22 mouse cellular contexts compared by ENCODE assay signal in the genomic region with DNA sequence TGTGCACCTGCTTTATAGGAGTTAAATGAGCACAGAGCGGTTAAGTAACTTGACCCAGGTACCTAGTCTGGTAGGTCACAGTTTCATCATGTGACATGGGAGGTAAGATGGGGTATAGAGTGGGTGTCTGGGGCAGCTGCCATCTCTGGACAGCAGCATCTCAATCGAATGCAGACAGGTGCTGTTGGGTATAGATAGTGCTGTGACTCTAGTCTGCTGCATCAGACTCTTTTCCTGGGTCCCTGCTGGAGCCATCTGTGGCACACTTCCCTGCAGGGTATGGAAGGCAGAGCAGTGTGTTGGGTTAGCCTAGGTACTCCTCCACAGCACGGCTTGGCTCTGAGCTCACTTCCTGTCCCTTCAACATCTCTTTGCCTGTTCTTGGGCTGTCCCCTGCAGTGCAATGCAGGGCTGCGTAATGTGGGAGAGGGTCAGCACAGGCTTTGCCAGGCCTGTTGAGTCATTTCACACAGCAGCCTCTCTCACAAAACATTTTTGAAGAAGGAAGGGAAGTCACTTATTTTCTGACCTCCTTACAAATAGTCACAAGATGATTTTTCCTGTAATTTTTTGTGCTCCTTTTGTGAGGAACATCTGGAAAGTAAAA. TPM values are rescaled to one million over a fixed set of nuclear protein-coding genes. Genes with fewer than 3 reads are reported as not detected.
DNase-seq lines count a peak whose midpoint lies in the region; ATAC-seq lines count a peak whose summit lies in the region.
"Had no signal": no experiment of that assay in that cellular context is flagged by ENCODE, and none has a peak within 500 bp of the region (broad histone marks: within the 10 kb centered on the region; RNA-seq: fewer than 3 reads in every experiment).

No protein-coding gene starts in this region.

- no peak for DNase-seq in kidney, postnatal 36 days
- peak; percentile 21 for DNase-seq in thymus, postnatal 14 days
- DNase-seq in thymus, postnatal 36 days = no peak
- no peak for DNase-seq in urinary bladder, adult 2 months (ENCODE audit: low spot score)
- no peak for DNase-seq in spleen, postnatal 10 days (ENCODE audit: low spot score in 2 of 2)
- DNase-seq: adrenal gland, postnatal 14 days; B cell, adult 2 months; cerebellum, adult 8-10 months; cerebellum, postnatal 36 days; kidney, adult 2 months; kidney, postnatal 10 days; midbrain, embryonic 14.5 days; right cerebral cortex, postnatal 14 days had no signal

- WGBS in kidney, embryonic 16.5 days = 81% methylated on average over 4 of the region's 4 CpGs

- no peaks in the 10 kb centered on the region for H3K36me3 ChIP-seq in kidney, embryonic 16.5 days (ENCODE audit: insufficient read depth, low read length)
- H3K36me3 ChIP-seq: forebrain, embryonic 12.5 days; heart, embryonic 10.5 days; hindbrain, embryonic 15.5 days; limb, embryonic 10.5 days; neural tube, embryonic 12.5 days had no signal

- H3K27ac ChIP-seq in kidney, embryonic 16.5 days (ENCODE audit: low read length) = no peak overlapping the region
- H3K27ac ChIP-seq: forebrain, embryonic 12.5 days; heart, embryonic 10.5 days; hindbrain, embryonic 15.5 days; limb, embryonic 10.5 days; macrophage; neural tube, embryonic 12.5 days had no signal

- H3K4me2 ChIP-seq in kidney, embryonic 16.5 days (replicated peaks; ENCODE audit: low read depth, low read length) = no peak overlapping the region
- H3K4me2 ChIP-seq: forebrain, embryonic 12.5 days; hindbrain, embryonic 15.5 days; neural tube, embryonic 12.5 days had no signal

- H3K4me1 ChIP-seq in kidney, embryonic 16.5 days (ENCODE audit: insufficient read depth, low read length) = peaks cover 5% of the 10 kb centered on the region; the same call in 1 of the 2 replicates
- H3K4me1 ChIP-seq: neural tube, embryonic 12.5 days had no signal

- H3K9me3 ChIP-seq in kidney, embryonic 16.5 days (ENCODE audit: low read length) = no peaks in the 10 kb centered on the region
- H3K9me3 ChIP-seq: forebrain, embryonic 12.5 days; heart, embryonic 10.5 days; hindbrain, embryonic 15.5 days; limb, embryonic 10.5 days; neural tube, embryonic 12.5 days had no signal

- H3K9ac ChIP-seq in kidney, embryonic 16.5 days (replicated peaks; ENCODE audit: low read length) = no peak overlapping the region
- H3K9ac ChIP-seq: forebrain, embryonic 12.5 days; hindbrain, embryonic 15.5 days; neural tube, embryonic 12.5 days had no signal

- H3K27me3 ChIP-seq in kidney, embryonic 16.5 days (ENCODE audit: insufficient read depth, low read length) = no peaks in the 10 kb centered on the region
- H3K27me3 ChIP-seq: forebrain, embryonic 12.5 days; hindbrain, embryonic 15.5 days; neural tube, embryonic 12.5 days had no signal

- H3K4me3 ChIP-seq in kidney, embryonic 16.5 days (ENCODE audit: low read length) = no peak overlapping the region
- H3K4me3 ChIP-seq: forebrain, embryonic 12.5 days; heart, embryonic 10.5 days; hindbrain, embryonic 15.5 days; limb, embryonic 10.5 days; neural tube, embryonic 12.5 days had no signal

- 0 out of 2 replicates have a peak, but pooled peaks have one; percentile 15 for ATAC-seq in kidney, embryonic 16.5 days (ENCODE audit: low FRiP score, low TSS enrichment)
- ATAC-seq in granulocyte monocyte progenitor cell, adult 5-6 weeks (replicated peaks; ENCODE audit: poor library complexity, severe bottlenecking) = peak; percentile 45

RNA-seq across cellular contexts. Expression of a gene that starts 3.1 kb away (rescaled TPM):
- 0.77 and 0.90 TPM in 2 replicates for polyA plus RNA-seq in kidney, embryonic 16.5 days (2015; fragmentation: Nextera tagmentation; extraction: Ambion mirVana)
- 0.52 TPM in 1 of 2 replicates, not detected in the other for total RNA-seq in granulocyte monocyte progenitor cell, adult 5-6 weeks (2014; fragmentation: Nextera tagmentation)
- 0.04 and 0.21 TPM in 2 replicates for total RNA-seq in granulocyte monocyte progenitor cell, adult 5-6 weeks (2017)
- 11.4 and 15.0 TPM in 2 replicates for polyA plus RNA-seq in urinary bladder, adult 2 months (2012; rRNA removed)
- total RNA-seq: hematopoietic stem cell, adult 5-6 weeks had no signal
- polyA plus RNA-seq: macrophage had no signal
